Mouse (Mus musculus) heart, adult 8-10 months (tissue): ENCODE results near the gene Syngr1. TPM values are rescaled to one million over a fixed set of nuclear protein-coding genes. Genes with fewer than 3 reads are reported as not detected.
"Not testable (repeated sequence)": the region's sequence is repeated elsewhere in the genome, so short reads cannot be mapped to it uniquely, and the experiment has no call there.

Source experiments
- DNase-seq: peaks from one replicate; pipeline ENCODE4 v3.0.0; 2022; ENCODE audit warnings: low spot score
- total RNA-seq, 4 experiments: library from RNA; stranded (reverse); gene quantifications; 2 replicates each; pipeline ENCODE4 v1.2.4; 2022

The Syngr1 gene
- total RNA-seq, 4 experiments from 2014 or later: 91.7 to 111 (median 98.9) TPM

GRCm38 (mm10) chr15:80115866-80116794, 25.0 kb downstream of the Syngr1 start:
- DNase-seq: no peak

- no peak for DNase-seq
These were observed 26.0 kb downstream of the Syngr1 start for GRCm38 (mm10) chr15:80117154-80117553.

GRCm38 (mm10) chr15:80119076-80119475, 27.9 kb downstream of the Syngr1 start:
- DNase-seq: no peak

DNA sequence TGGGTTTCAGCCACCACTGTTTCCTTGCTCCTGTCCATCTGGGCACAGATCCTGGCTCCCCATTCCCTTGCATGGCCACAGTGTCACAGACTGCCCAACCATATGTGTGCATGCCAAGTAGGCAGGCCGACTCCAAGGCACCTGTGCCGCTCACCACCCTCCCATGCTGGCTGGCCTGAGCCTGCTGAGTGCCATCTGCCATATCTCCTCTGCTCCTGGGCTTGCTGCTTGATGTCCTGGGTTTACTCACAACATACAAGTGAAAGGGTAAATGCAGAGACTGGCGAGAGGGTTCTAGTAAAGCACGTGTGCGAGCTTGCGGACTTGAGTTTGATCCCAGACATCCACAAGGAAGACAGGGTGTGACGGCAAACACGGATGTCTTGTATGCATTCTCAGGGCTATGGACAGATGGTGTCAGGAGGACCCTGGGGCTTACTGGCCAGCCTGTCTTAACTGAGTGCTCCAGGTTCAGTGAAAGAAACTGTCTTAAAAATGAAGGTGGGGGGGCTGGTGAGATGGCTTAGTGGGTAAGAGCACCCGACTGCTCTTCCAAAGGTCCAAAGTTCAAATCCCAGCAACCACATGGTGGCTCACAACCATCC, 30.7 kb downstream of the Syngr1 start:
- no peak for DNase-seq

- not testable (repeated sequence) for DNase-seq
These were observed 31.3 kb downstream of the Syngr1 start for GRCm38 (mm10) chr15:80122431-80122830.

- DNase-seq: no peak
These were observed 33.5 kb downstream of the Syngr1 start for GRCm38 (mm10) chr15:80124651-80125050.

DNA sequence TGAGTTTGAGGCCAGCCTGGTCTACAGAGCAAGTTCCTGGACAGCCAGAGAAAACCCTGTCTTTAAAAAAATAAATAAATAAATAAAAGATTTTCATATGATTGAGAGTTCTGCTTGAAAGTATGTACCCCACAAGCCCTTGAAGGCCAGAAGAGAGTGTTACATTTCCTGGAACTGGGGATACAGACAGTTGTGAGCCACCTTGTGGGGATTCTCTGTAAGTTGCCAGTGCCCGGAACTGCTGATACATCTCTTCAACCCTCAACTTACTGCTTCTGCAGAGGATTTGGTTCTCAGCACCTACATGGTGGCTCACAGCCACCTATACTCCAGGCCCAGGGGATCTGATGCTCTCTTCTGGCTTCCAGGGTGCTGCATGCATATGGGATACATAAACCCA, 36.1 kb downstream of the Syngr1 start:
- DNase-seq: no peak

DNA sequence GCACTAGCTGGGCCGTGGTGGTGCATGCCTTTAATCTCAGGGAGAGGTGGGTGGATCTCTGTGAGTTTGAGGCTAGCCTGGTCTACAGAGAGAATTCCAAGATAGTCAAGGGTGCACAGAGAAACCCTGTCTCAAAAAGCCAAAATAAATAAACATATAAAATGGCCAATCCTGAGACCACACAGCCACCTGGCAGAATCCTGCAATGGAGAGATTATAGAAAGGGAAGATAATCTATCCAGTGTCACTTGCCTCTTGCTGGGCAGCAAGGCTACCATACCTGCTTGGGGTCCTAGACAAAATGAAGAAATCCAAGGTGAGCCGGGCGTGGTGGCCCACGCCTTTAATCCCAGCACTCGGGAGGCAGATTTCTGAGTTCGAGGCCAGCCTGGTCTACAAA, 38.8 kb downstream of the Syngr1 start:
- DNase-seq: no peak

GRCm38 (mm10) chr15:80130689-80131088, 39.6 kb downstream of the Syngr1 start:
- no peak for DNase-seq

DNA sequence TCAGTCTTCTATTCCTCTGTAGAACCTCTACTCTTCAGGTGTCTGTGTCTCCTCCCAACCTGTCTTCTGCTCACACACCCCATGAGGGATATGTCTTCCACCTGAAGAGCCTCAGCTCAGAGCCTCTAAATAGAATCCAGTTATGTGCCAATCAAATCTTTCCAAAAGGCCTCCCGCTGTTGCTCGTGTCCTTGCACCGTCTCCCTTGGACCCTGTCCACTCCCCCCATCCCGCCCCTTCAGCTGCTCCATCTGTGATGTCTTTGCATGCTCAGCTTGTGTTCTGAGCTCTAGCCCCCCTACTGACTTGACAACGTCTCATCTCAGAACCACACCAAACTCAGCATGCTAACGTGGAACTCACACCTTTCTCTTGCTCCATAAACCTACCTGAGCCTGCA, 40.3 kb downstream of the Syngr1 start:
- DNase-seq: no peak

DNA sequence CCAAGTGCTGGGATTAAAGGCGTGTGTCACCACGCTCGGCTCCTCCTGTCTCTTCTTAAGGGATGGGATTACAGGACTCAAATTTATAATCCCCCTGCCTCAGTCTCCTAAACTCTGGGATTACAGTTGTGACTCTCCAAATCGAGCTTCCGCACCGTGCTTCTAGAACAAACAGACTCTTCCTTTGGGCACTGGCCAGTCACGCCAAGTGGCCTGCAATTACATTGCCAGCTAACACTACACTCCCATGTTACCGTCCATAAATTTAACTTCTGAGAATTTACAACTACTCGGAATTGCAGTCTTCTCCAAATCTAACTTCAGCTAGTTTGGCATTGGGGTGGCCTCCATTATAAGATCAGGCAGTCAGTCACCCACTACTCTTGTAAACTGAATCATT, 41.3 kb downstream of the Syngr1 start:
- DNase-seq: no peak

DNA sequence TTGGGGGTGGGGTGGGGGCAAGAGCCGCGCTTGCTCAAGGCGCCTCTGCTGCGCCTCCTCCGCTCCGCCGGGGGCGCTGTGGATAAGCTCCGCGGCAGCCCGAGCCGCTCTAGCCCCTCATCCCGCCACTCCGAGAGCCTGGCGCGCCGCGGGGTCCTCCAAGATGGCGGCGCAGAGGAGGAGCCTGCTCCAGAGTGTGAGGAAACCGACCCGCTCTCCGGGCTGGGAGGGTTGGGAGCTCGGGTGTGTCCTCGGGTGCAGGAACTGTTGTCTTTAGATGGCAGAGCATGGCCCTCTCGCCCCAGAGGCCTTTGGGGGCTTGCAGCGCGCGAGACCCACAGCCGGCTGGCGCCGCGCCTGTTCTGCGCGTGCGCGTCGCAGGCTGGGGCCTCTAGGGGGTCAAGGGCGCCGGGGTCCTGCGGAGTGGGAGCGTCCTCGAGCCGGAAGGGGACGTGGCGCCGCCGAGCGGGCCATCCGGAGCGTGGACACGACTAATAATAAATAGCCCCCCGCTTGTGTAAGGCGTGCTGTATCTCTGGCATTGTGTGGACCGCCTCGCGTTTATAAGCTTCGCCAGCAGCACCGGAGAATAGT, 42.0 kb downstream of the Syngr1 start, which contains the start of gene Tab1:
Gene Tab1, plus strand, starts transcription at position 135 of the 594 bp plus-strand sequence.
- DNase-seq: peak; percentile 86

- DNase-seq: peak; percentile 38
These were observed 42.7 kb downstream of the Syngr1 start for GRCm38 (mm10) chr15:80133682-80134449.

DNA sequence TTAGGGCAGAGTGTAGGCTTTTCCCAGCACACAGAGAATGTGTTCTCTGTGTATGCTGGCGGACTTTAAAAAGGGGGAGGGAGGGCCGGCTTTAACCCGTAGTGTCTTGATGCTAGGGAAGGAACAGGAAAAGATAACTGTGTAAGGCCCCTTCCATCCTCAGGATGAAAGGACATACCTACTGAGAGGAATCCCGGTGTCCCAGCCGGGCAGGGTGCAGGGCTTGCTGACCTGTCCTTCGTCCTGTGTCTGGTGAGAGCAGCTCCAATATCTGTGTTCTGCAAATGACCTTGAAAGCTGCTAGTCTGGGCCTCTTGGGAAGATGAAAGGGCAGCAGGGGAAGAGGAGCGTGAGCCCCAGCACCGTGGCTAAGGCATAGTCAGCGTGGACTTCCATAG, 43.3 kb downstream of the Syngr1 start:
- DNase-seq: no peak

DNA sequence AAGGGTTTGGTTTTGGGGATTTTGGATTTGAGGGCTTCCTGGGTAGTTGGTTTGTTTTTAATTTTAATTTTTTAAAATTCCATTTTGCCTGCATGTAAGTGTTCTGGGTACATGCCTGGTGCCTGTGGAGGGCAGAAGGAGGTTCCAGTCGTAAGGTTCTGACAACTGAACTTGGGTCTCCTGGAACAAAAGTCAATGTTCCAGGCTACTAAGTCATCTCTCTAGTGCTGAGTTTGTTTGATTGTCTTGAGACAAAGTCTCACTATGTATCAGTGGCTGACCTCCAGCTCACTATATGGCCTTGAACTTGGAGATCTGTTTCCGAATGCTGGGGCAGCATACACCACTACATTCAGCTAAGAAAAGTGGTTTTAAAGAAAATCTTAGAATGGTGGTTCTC, 44.4 kb downstream of the Syngr1 start:
- no peak for DNase-seq

GRCm38 (mm10) chr15:80136645-80137044, 45.5 kb downstream of the Syngr1 start:
- DNase-seq: no peak

DNA sequence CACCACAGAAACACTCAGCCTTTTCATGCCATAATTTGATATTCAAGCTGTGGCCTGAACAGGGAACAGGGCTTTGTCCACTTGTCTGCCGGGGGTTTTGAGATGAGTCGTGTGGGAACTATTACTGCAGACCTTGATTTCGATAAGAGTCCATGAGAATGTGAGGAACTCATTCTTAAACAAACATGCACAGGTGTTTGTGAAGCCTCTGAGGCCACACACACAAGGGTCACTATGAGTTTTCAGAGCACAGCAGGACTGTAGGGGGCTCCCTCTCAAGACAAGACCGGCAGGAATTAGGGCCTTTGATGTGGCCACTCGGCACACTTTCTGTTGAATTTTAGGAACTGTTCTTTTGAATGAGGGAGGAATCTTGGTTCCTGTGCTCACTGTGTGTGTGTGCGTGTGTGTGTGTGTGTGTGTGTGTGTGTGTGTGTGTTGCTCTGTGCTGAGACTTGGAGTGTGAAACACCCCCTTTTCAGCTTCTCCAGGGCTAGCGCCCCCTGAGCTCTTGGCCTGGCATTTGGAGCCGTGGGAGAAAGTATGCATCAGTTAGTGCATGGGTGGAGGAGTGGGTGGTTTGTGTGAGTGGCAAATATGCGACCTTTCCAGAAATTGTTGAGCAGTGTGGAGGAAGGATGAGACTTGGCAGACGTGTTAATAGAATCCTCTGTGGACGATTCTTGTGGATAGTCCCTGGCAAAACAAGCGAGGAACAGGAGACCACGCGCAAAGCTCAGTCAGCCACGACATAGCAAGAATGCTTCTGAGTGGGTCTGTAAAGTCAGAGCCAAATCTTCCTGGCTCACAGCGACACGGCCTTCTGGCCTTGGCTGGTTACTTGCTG, 47.0 kb downstream of the Syngr1 start:
- DNase-seq: no peak

DNA sequence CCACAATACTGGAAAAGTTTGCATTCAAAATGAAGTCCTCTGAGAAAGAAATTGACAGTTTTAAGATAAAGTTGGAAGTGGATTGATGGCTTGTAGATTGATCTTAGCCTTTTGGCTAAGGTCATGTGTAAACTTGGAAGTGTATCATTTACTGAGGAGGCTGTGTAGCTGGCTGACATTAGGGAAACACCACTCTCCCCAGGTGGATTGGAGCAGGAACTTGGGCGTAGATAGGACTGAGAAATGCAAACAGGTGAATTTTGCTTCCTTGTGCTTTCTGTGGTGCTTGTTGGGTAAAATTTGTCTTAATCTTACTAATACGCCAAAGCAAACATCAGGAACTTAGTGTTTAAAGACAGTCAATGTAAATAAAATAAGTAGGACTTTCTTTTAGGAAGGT, 49.2 kb downstream of the Syngr1 start:
- DNase-seq: no peak

DNA sequence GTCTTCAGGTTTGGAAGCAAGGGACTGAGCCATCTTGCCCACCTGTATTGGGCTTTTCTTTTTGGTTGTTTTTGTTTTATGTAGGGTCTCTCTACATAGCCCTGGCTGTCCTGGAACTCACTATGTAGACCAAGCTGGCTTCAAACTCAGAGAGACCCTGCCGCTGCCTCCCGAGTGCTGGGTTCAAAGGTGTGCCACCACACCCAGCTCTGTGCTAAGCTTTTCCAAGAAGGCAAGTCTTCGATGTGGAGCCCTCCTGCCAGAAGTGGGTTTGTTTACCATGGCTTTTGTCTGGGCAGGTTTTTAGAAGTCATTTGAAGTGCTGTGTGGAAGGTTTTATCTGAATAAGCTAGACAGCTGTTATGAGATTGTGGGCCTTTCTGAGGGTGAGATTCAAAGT, 49.7 kb downstream of the Syngr1 start:
- no peak for DNase-seq

GRCm38 (mm10) chr15:80142130-80142529, 51.0 kb downstream of the Syngr1 start:
- no peak for DNase-seq

DNA sequence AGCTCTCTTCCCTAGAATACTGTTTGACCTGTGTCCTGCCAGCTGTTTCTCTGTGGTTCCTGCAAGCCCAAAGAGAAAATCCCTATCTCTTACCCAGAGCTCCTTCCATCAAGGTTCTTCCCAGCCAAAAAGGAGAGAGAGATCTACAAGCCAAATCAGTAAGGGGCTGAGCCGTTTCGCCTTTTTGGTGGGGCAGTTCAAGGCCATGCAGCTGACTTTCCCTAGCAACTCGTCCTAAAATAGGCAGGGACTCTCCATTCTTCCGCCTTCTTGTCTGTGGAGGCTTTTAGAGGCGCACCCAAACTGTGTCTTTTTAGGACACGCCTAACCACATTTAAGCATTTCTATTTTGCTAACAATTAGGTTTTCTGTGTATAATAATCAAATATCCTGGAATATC, 52.6 kb downstream of the Syngr1 start:
- no peak for DNase-seq
